Mouse (Mus musculus) right cerebral cortex, postnatal 25 days (tissue): ENCODE results near the gene Olfr1307.

Experiments used
- DNase-seq: peaks from one replicate; pipeline ENCODE4 v3.0.0; 2022

Olfr1307 gene

GRCm38 (mm10) chr2:111949340-111949739, at the start of gene Olfr1307:
TSS of gene Olfr1307 (minus strand) at chr2:111949440.
- no peak for DNase-seq

DNA sequence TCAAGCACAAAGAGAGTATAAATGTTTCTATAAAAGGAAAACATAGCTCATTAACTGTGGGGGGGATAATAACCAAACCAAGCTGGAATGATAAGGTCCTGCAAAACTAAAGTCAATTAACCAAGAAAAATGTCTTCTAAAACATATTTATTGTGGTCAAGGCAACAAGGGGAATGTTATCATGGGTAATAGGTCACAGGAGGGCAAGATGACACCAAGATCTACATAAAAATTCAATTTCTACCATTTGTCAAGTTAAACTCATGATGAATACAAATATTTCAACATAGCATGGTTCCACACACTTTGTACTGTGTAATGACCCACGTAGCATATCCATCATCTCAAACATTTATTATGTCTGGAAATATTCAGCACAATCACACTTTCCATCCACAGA, 40.9 kb upstream of the Olfr1307 start, which contains the start of gene Olfr1309:
Olfr1309 (minus strand) TSS at position 101 of the 400 bp plus-strand sequence.
- no peak for DNase-seq

GRCm38 (mm10) chr2:111964844-111965243, 15.6 kb upstream of the Olfr1307 start, which contains the start of gene Olfr1308:
TSS of gene Olfr1308 (minus strand) at chr2:111964944.
- DNase-seq: no peak

GRCm38 (mm10) chr2:111916171-111916570, 33.1 kb downstream of the Olfr1307 start, which contains the start of gene Olfr1306:
TSS of gene Olfr1306 (minus strand) at chr2:111916271.
- DNase-seq: no peak
